Mouse (Mus musculus): ENCODE results near the gene Wnt6. TPM values are rescaled to one million over a fixed set of nuclear protein-coding genes. Genes with fewer than 3 reads are reported as not detected.
A peak's percentile ranks its signal among the peaks of the same experiment; 100 is the strongest.

Wnt6 gene
- polyA plus RNA-seq, 1 experiment from 2014 or later, result 10.0 TPM

DNA sequence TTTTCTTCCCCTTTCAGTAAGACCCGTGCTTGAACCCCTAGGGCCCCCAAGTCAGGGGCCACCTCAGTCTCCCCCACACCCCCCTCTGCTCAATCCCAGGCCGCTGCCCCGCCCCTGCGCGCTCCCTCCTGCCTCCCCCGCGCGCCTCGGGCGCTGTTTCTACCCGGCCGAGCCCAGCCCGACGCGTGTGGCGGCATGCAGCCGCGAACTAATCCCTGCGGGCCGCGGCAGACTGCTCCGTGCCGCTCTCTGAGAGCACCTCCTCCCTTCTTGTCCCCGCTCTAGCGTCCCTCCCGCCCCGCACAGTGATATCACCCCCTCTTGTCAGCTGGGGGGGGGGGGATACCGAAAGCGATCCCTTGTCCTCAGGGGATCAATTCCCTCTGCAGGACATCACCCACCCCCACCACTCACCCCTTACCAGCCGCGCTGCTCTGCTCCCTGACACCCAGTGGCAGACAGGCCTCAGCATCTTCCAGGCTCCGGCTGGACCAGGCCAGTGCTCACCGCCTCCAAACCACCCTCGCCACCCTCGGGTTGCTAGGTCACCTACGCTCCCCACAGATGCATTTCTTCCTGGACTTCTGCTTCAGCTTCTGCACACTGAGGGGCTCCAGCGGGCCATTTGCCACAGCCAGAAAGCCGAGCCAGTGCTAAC is 22.9 kb downstream of the Wnt6 start:
- peaks cover 92% of the 10 kb centered on the region for H3K27me3 ChIP-seq (ENCODE audit: control insufficient read depth, insufficient read depth, low read length)
- H3K4me3 ChIP-seq (ENCODE audit: low read depth, low read length), result peak overlapping the region; percentile 16; the same call in 1 of the 2 replicates
- 0% methylated on average over 25 of the region's 38 CpGs for WGBS
- H3K36me3 ChIP-seq (ENCODE audit: control insufficient read depth, insufficient read depth, low read length), result no peaks in the 10 kb centered on the region
- no peak overlapping the region for H3K9ac ChIP-seq (ENCODE audit: low read depth, low read length)
- no peak overlapping the region for H3K27ac ChIP-seq (ENCODE audit: low read depth, low read length)
- peak overlapping the region; percentile 39 for H3K4me2 ChIP-seq (replicated peaks; ENCODE audit: low read depth, low read length)
- ATAC-seq (ENCODE audit: low FRiP score), result no peak
- peaks cover 7% of the 10 kb centered on the region for H3K4me1 ChIP-seq (replicated peaks; ENCODE audit: control insufficient read depth, insufficient read depth, low read length)
- H3K9me3 ChIP-seq (ENCODE audit: control insufficient read depth, low read length), result no peaks in the 10 kb centered on the region
- peak; percentile 58 for DNase-seq (ENCODE audit: low spot score)

GRCm38 (mm10) chr1:74795145-74795529 is 23.4 kb downstream of the Wnt6 start:
- Histone ChIP-seq H3K9ac (ENCODE audit: low read depth, low read length) (no peak overlapping the region), H3K27me3 (ENCODE audit: control insufficient read depth, insufficient read depth, low read length) (peaks cover 92% of the 10 kb centered on the region), H3K36me3 (ENCODE audit: control insufficient read depth, insufficient read depth, low read length) (no peaks in the 10 kb centered on the region), H3K27ac (ENCODE audit: low read depth, low read length) (no peak overlapping the region), H3K9me3 (ENCODE audit: control insufficient read depth, low read length) (no peaks in the 10 kb centered on the region), H3K4me1 (replicated peaks; ENCODE audit: control insufficient read depth, insufficient read depth, low read length) (peaks cover 7% of the 10 kb centered on the region), H3K4me3 (ENCODE audit: low read depth, low read length) (no peak overlapping the region), H3K4me2 (replicated peaks; ENCODE audit: low read depth, low read length) (peak overlapping the region; percentile 39; the same call in 1 of the 2 replicates)
- WGBS, result 4% methylated on average over 9 of the region's 11 CpGs
- no peak for DNase-seq (ENCODE audit: low spot score)
- ATAC-seq (ENCODE audit: low FRiP score), result no peak

GRCm38 (mm10) chr1:74797459-74797858 is 25.8 kb downstream of the Wnt6 start:
- ATAC-seq (ENCODE audit: low FRiP score), result peak; percentile 81

DNA sequence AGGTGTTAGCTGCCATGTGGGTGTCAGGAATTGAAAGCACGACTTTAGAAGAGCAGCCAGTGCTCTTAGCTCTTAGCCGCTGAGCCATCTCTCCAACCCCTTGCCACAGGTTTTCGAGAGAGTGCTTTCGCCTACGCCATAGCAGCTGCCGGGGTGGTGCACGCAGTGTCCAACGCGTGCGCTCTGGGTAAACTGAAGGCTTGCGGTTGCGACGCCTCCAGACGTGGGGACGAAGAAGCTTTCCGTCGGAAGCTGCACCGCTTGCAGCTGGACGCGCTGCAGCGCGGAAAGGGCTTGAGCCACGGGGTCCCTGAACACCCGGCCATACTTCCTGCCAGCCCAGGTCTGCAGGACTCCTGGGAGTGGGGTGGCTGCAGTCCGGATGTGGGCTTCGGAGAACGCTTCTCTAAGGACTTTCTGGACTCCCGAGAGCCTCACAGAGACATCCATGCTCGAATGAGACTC is 28.8 kb downstream of the Wnt6 start:
- Histone ChIP-seq H3K4me2 (replicated peaks; ENCODE audit: low read depth, low read length) (peak overlapping the region; percentile 21; the same call in 1 of the 2 replicates), H3K27me3 (ENCODE audit: control insufficient read depth, insufficient read depth, low read length) (peaks cover 90% of the 10 kb centered on the region), H3K4me3 (ENCODE audit: low read depth, low read length) (peak overlapping the region; percentile 2; the same call in 1 of the 2 replicates), H3K27ac (ENCODE audit: low read depth, low read length) (no peak overlapping the region), H3K36me3 (ENCODE audit: control insufficient read depth, insufficient read depth, low read length) (no peaks in the 10 kb centered on the region), H3K9ac (ENCODE audit: low read depth, low read length) (no peak overlapping the region), H3K9me3 (ENCODE audit: control insufficient read depth, low read length) (no peaks in the 10 kb centered on the region), H3K4me1 (replicated peaks; ENCODE audit: control insufficient read depth, insufficient read depth, low read length) (peaks cover 15% of the 10 kb centered on the region)
- DNase-seq (ENCODE audit: low spot score) (peak; percentile 50), ATAC-seq (ENCODE audit: low FRiP score) (no peak)
- WGBS, result under 1% methylated on average over 29 of the region's 29 CpGs

More at GRCm38 (mm10) chr1:74797459-74797858, 25.8 kb downstream of the Wnt6 start:
- DNase-seq (ENCODE audit: low spot score), result peak; percentile 69
- H3K9me3 ChIP-seq (ENCODE audit: control insufficient read depth, low read length), result no peaks in the 10 kb centered on the region
- no peak overlapping the region for H3K4me2 ChIP-seq (replicated peaks; ENCODE audit: low read depth, low read length)
- peaks cover 89% of the 10 kb centered on the region for H3K27me3 ChIP-seq (ENCODE audit: control insufficient read depth, insufficient read depth, low read length)
- H3K9ac ChIP-seq (ENCODE audit: low read depth, low read length), result no peak overlapping the region
- H3K4me1 ChIP-seq (replicated peaks; ENCODE audit: control insufficient read depth, insufficient read depth, low read length), result peaks cover 8% of the 10 kb centered on the region
- WGBS, result 9% methylated on average over 5 of the region's 5 CpGs
- no peak overlapping the region for H3K4me3 ChIP-seq (ENCODE audit: low read depth, low read length)
- no peak overlapping the region for H3K27ac ChIP-seq (ENCODE audit: low read depth, low read length)
- no peaks in the 10 kb centered on the region for H3K36me3 ChIP-seq (ENCODE audit: control insufficient read depth, insufficient read depth, low read length)

DNA sequence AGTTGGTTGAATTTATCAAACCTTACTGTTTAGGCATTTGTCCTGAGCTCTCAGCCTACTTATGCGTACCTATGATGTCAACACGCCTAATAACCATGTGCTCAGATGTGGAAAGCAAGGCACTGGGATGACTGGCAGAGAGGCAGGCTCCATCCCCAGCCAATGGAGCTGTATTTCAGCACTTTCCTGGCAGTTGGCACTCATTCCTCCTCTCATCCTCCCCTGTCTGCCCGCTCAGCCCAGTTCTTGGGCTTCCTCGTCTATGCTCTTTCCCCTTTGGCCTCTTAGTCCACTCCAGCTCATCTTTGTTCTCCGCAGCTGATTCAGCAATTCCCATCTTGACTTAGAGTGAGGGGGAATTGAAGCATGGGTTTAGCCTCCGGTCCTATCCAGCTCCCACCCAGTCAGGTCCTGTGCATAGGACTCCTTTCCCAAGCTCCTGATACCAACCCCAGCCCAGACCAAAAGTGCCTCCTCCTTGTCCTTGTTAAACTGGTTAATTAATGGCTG is 30.0 kb downstream of the Wnt6 start:
- Histone ChIP-seq H3K27me3 (ENCODE audit: control insufficient read depth, insufficient read depth, low read length) (peaks cover 89% of the 10 kb centered on the region), H3K4me1 (replicated peaks; ENCODE audit: control insufficient read depth, insufficient read depth, low read length) (peaks cover 22% of the 10 kb centered on the region), H3K36me3 (ENCODE audit: control insufficient read depth, insufficient read depth, low read length) (no peaks in the 10 kb centered on the region), H3K4me3 (ENCODE audit: low read depth, low read length) (no peak overlapping the region), H3K4me2 (replicated peaks; ENCODE audit: low read depth, low read length) (no peak overlapping the region), H3K27ac (ENCODE audit: low read depth, low read length) (no peak overlapping the region), H3K9ac (ENCODE audit: low read depth, low read length) (no peak overlapping the region), H3K9me3 (ENCODE audit: control insufficient read depth, low read length) (no peaks in the 10 kb centered on the region)
- no peak for DNase-seq (ENCODE audit: low spot score)
- ATAC-seq (ENCODE audit: low FRiP score), result no peak
- 10% methylated on average over 6 of the region's 6 CpGs for WGBS

- Histone ChIP-seq H3K27me3 (ENCODE audit: control insufficient read depth, insufficient read depth, low read length) (peaks cover 94% of the 10 kb centered on the region), H3K27ac (ENCODE audit: low read depth, low read length) (no peak overlapping the region), H3K9ac (ENCODE audit: low read depth, low read length) (peak overlapping the region; percentile 35; the same call in 1 of the 2 replicates), H3K36me3 (ENCODE audit: control insufficient read depth, insufficient read depth, low read length) (no peaks in the 10 kb centered on the region), H3K9me3 (ENCODE audit: control insufficient read depth, low read length) (no peaks in the 10 kb centered on the region), H3K4me2 (replicated peaks; ENCODE audit: low read depth, low read length) (peak overlapping the region; percentile 89), H3K4me1 (replicated peaks; ENCODE audit: control insufficient read depth, insufficient read depth, low read length) (peaks cover 35% of the 10 kb centered on the region), H3K4me3 (ENCODE audit: low read depth, low read length) (peak overlapping the region; percentile 39)
- peak; percentile 48; the same call in 1 of the 2 replicates for ATAC-seq (ENCODE audit: low FRiP score)
- DNase-seq (ENCODE audit: low spot score), result peak; percentile 78
- under 1% methylated on average over 55 of the region's 57 CpGs for WGBS
Observed at GRCm38 (mm10) chr1:74802795-74803656, 31.3 kb downstream of the Wnt6 start.

GRCm38 (mm10) chr1:74804211-74804870 is 32.6 kb downstream of the Wnt6 start:
- H3K36me3 ChIP-seq (ENCODE audit: control insufficient read depth, insufficient read depth, low read length), result no peaks in the 10 kb centered on the region
- peaks cover 91% of the 10 kb centered on the region for H3K27me3 ChIP-seq (ENCODE audit: control insufficient read depth, insufficient read depth, low read length)
- H3K9me3 ChIP-seq (ENCODE audit: control insufficient read depth, low read length), result no peaks in the 10 kb centered on the region
- ATAC-seq (ENCODE audit: low FRiP score) (no peak), DNase-seq (ENCODE audit: low spot score) (peak; percentile 24)
- H3K27ac ChIP-seq (ENCODE audit: low read depth, low read length), result no peak overlapping the region
- H3K4me3 ChIP-seq (ENCODE audit: low read depth, low read length), result no peak overlapping the region
- H3K9ac ChIP-seq (ENCODE audit: low read depth, low read length), result no peak overlapping the region
- peaks cover 38% of the 10 kb centered on the region for H3K4me1 ChIP-seq (replicated peaks; ENCODE audit: control insufficient read depth, insufficient read depth, low read length)
- WGBS, result 7% methylated on average over 10 of the region's 10 CpGs
- no peak overlapping the region for H3K4me2 ChIP-seq (replicated peaks; ENCODE audit: low read depth, low read length)

GRCm38 (mm10) chr1:74805340-74805835 is 33.7 kb downstream of the Wnt6 start:
- no peaks in the 10 kb centered on the region for H3K36me3 ChIP-seq (ENCODE audit: control insufficient read depth, insufficient read depth, low read length)
- no peak for ATAC-seq (ENCODE audit: low FRiP score)
- H3K9ac ChIP-seq (ENCODE audit: low read depth, low read length), result no peak overlapping the region
- DNase-seq (ENCODE audit: low spot score), result no peak
- no peak overlapping the region for H3K4me2 ChIP-seq (replicated peaks; ENCODE audit: low read depth, low read length)
- H3K9me3 ChIP-seq (ENCODE audit: control insufficient read depth, low read length), result no peaks in the 10 kb centered on the region
- 15% methylated on average over 4 of the region's 4 CpGs for WGBS
- no peak overlapping the region for H3K4me3 ChIP-seq (ENCODE audit: low read depth, low read length)
- H3K4me1 ChIP-seq (replicated peaks; ENCODE audit: control insufficient read depth, insufficient read depth, low read length), result peaks cover 35% of the 10 kb centered on the region
- H3K27me3 ChIP-seq (ENCODE audit: control insufficient read depth, insufficient read depth, low read length), result peaks cover 82% of the 10 kb centered on the region
- no peak overlapping the region for H3K27ac ChIP-seq (ENCODE audit: low read depth, low read length)

All from hindbrain, embryonic 11.5 days (tissue).